ENCODE assay signal across 12 mouse cellular contexts in genomic region chr5:136888539-136889355, GRCm38 (mm10). TPM values are rescaled to one million over a fixed set of nuclear protein-coding genes. Genes with fewer than 3 reads are reported as not detected.
DNase-seq lines count a peak whose midpoint lies in the region; ATAC-seq lines count a peak whose summit lies in the region.
"Had no signal": no experiment of that assay in that cellular context is flagged by ENCODE, and none has a peak within 500 bp of the region (broad histone marks: within the 10 kb centered on the region; RNA-seq: fewer than 3 reads in every experiment).

No protein-coding gene starts in this region.

- no peak overlapping the region for H3K4me3 ChIP-seq in kidney, embryonic 16.5 days (ENCODE audit: low read length)
- peak overlapping the region; percentile 36 for H3K4me3 ChIP-seq in embryonic facial prominence, embryonic 10.5 days
- H3K4me3 ChIP-seq in heart, embryonic 15.5 days = 0 out of 2 replicates have a peak overlapping the region, but pooled peaks have one; percentile 8
- no peak overlapping the region for H3K4me3 ChIP-seq in limb, embryonic 15.5 days
- H3K4me3 ChIP-seq: left cerebral cortex, adult 2 months; midbrain, embryonic 10.5 days had no signal

- 0 out of 2 replicates have a peak overlapping the region, but pooled peaks have one; percentile 10 for H3K4me2 ChIP-seq in kidney, embryonic 16.5 days (replicated peaks; ENCODE audit: low read depth, low read length)
- H3K4me2 ChIP-seq in heart, embryonic 15.5 days = peak overlapping the region; percentile 46
- no peak overlapping the region for H3K4me2 ChIP-seq in limb, embryonic 15.5 days

- H3K4me1 ChIP-seq in kidney, embryonic 16.5 days (ENCODE audit: insufficient read depth, low read length) = peaks cover 16% of the 10 kb centered on the region
- peaks cover 34% of the 10 kb centered on the region for H3K4me1 ChIP-seq in embryonic facial prominence, embryonic 10.5 days
- H3K4me1 ChIP-seq in heart, embryonic 15.5 days (replicated peaks) = peaks cover 8% of the 10 kb centered on the region
- peaks cover 10% of the 10 kb centered on the region for H3K4me1 ChIP-seq in limb, embryonic 15.5 days

- 31% methylated on average over 19 of the region's 19 CpGs for WGBS in kidney, embryonic 16.5 days
- WGBS in embryonic facial prominence, embryonic 10.5 days = 43% methylated on average over 19 of the region's 19 CpGs
- whole genome bisulfite sequencing in heart, embryonic 15.5 days = 38% methylated on average over 19 of the region's 19 CpGs
- WGBS in limb, embryonic 15.5 days = 39% methylated on average over 19 of the region's 19 CpGs

- no peaks in the 10 kb centered on the region for H3K36me3 ChIP-seq in kidney, embryonic 16.5 days (ENCODE audit: insufficient read depth, low read length)
- no peaks in the 10 kb centered on the region for H3K36me3 ChIP-seq in embryonic facial prominence, embryonic 10.5 days (replicated peaks)
- H3K36me3 ChIP-seq in heart, embryonic 15.5 days = no peaks in the 10 kb centered on the region
- H3K36me3 ChIP-seq in limb, embryonic 15.5 days = no peaks in the 10 kb centered on the region
- H3K36me3 ChIP-seq: midbrain, embryonic 10.5 days had no signal

- 0 out of 2 replicates have a peak, but pooled peaks have one; percentile 11 for ATAC-seq in kidney, embryonic 16.5 days (ENCODE audit: low FRiP score, low TSS enrichment)
- ATAC-seq in heart, embryonic 15.5 days (replicated peaks; ENCODE audit: insufficient number of reproducible peaks, insufficient read depth, low FRiP score, low read depth) = no peak
- no peak for ATAC-seq in limb, embryonic 15.5 days (ENCODE audit: insufficient number of reproducible peaks, low FRiP score, low TSS enrichment, low read depth)

- H3K9ac ChIP-seq in kidney, embryonic 16.5 days (replicated peaks; ENCODE audit: low read length) = peak overlapping the region; percentile 46; the same call in 1 of the 2 replicates
- no peak overlapping the region for H3K9ac ChIP-seq in heart, embryonic 15.5 days
- H3K9ac ChIP-seq in limb, embryonic 15.5 days = no peak overlapping the region

- 0 out of 2 replicates have a peak, but pooled peaks cover 2% of the 10 kb centered on the region for H3K27me3 ChIP-seq in kidney, embryonic 16.5 days (ENCODE audit: insufficient read depth, low read length)
- peaks cover 10% of the 10 kb centered on the region for H3K27me3 ChIP-seq in embryonic facial prominence, embryonic 10.5 days (replicated peaks; ENCODE audit: low read depth, poor library complexity, severe bottlenecking)
- peaks cover 17% of the 10 kb centered on the region for H3K27me3 ChIP-seq in heart, embryonic 15.5 days
- 0 out of 2 replicates have a peak, but pooled peaks cover 3% of the 10 kb centered on the region for H3K27me3 ChIP-seq in limb, embryonic 15.5 days

- no peak for DNase-seq in kidney, adult 9 months
- DNase-seq in embryonic facial prominence, embryonic 10.5 days (ENCODE audit: low spot score) = peak; percentile 59
- DNase-seq in urinary bladder, adult 18-20 months (ENCODE audit: low spot score in 2 of 2) = no peak
- no peak for DNase-seq in gastrocnemius, postnatal 10 days
- no peak for DNase-seq in thymus, postnatal 0 days (ENCODE audit: low spot score)
- DNase-seq: cerebellum, adult 9-11 months; thymus, adult 18-20 months had no signal

- H3K27ac ChIP-seq in kidney, embryonic 16.5 days (ENCODE audit: low read length) = peak overlapping the region; percentile 82
- H3K27ac ChIP-seq in embryonic facial prominence, embryonic 10.5 days (replicated peaks) = peak overlapping the region; percentile 80
- peak overlapping the region; percentile 32 for H3K27ac ChIP-seq in heart, embryonic 15.5 days
- peak overlapping the region; percentile 65 for H3K27ac ChIP-seq in limb, embryonic 15.5 days
- H3K27ac ChIP-seq: left cerebral cortex, adult 2 months; midbrain, embryonic 10.5 days had no signal

- H3K9me3 ChIP-seq in kidney, embryonic 16.5 days (ENCODE audit: low read length) = no peaks in the 10 kb centered on the region
- no peaks in the 10 kb centered on the region for H3K9me3 ChIP-seq in embryonic facial prominence, embryonic 10.5 days
- H3K9me3 ChIP-seq in heart, embryonic 15.5 days (replicated peaks) = no peaks in the 10 kb centered on the region
- no peaks in the 10 kb centered on the region for H3K9me3 ChIP-seq in limb, embryonic 15.5 days
- H3K9me3 ChIP-seq: midbrain, embryonic 10.5 days had no signal

RNA-seq across cellular contexts. Expression of gene Col26a1, which starts 5.7 kb away (rescaled TPM):
- polyA plus RNA-seq in kidney, embryonic 16.5 days (2015; fragmentation: Nextera tagmentation; extraction: Ambion mirVana) = 48.1 and 51.5 TPM in 2 replicates
- polyA plus RNA-seq in embryonic facial prominence, embryonic 10.5 days (2016; fragmentation: Nextera tagmentation; extraction: Ambion mirVana) = 103 and 118 TPM in 2 replicates
- 13.9 and 19.7 TPM in 2 replicates for polyA plus RNA-seq in heart, embryonic 15.5 days (2015; fragmentation: Nextera tagmentation; extraction: Ambion mirVana)
- polyA plus RNA-seq in limb, embryonic 15.5 days (2015; fragmentation: Nextera tagmentation; extraction: Ambion mirVana) = 112 and 115 TPM in 2 replicates
- 10 to 100 TPM; 24.4 to 28.0 TPM for total RNA-seq in gastrocnemius, postnatal 10 days (2021)
- 0.95 and 1.1 TPM in 2 replicates for polyA plus RNA-seq in thymus, postnatal 0 days (2015; fragmentation: Nextera tagmentation; extraction: Ambion mirVana)

RNA-seq across cellular contexts. Expression of gene Ift22, which starts 19.2 kb away (rescaled TPM):
- polyA plus RNA-seq in kidney, embryonic 16.5 days (2015; fragmentation: Nextera tagmentation; extraction: Ambion mirVana) = 87.8 and 88.1 TPM in 2 replicates
- polyA plus RNA-seq in embryonic facial prominence, embryonic 10.5 days (2016; fragmentation: Nextera tagmentation; extraction: Ambion mirVana) = 77.9 and 86.1 TPM in 2 replicates
- polyA plus RNA-seq in heart, embryonic 15.5 days (2015; fragmentation: Nextera tagmentation; extraction: Ambion mirVana) = 34.3 and 40.6 TPM in 2 replicates
- polyA plus RNA-seq in limb, embryonic 15.5 days (2015; fragmentation: Nextera tagmentation; extraction: Ambion mirVana) = 56.2 and 60.5 TPM in 2 replicates
- total RNA-seq in gastrocnemius, postnatal 10 days (2021) = 1 to 10 TPM; 7.3 to 8.3 TPM
- polyA plus RNA-seq in thymus, postnatal 0 days (2015; fragmentation: Nextera tagmentation; extraction: Ambion mirVana) = 36.7 and 40.5 TPM in 2 replicates

Comparison
In these comparisons a context has a peak if more than half of its experiments do, and no peak if none do; other contexts are left out.
1. H3K27ac ChIP-seq: peak in every context shown above with its lines; median percentile 82 in kidney, embryonic 16.5 days; 80 in embryonic facial prominence, embryonic 10.5 days; 65 in limb, embryonic 15.5 days; 32 in heart, embryonic 15.5 days.
2. H3K4me3 ChIP-seq: peak in embryonic facial prominence, embryonic 10.5 days (single experiment) and heart, embryonic 15.5 days (single experiment); none in kidney, embryonic 16.5 days (single experiment) and limb, embryonic 15.5 days (single experiment).